Mouse (Mus musculus) cerebellum, adult 11-12 months (tissue): Measurements from ENCODE around the gene Olfr846.

ENCODE experiments used
- DNase-seq: peaks from one replicate; pipeline ENCODE4 v3.0.0; 2022

The Olfr846 gene

GRCm38 (mm10) chr9:19363905-19364304, at the start of gene Olfr846:
TSS of gene Olfr846 (minus strand) at chr9:19364005.
- DNase-seq: no peak

- DNase-seq: no peak
Measured at GRCm38 (mm10) chr9:19378569-19378968, 14.8 kb upstream of the Olfr846 start, which contains the start of gene Olfr847. TSS of gene Olfr847 (minus strand) at chr9:19378669.

- DNase-seq: no peak
Measured at GRCm38 (mm10) chr9:19336157-19336556, 27.6 kb downstream of the Olfr846 start, which contains the start of gene Olfr845. TSS of gene Olfr845 (plus strand) at chr9:19336457.

- no peak for DNase-seq
Measured at GRCm38 (mm10) chr9:19316047-19316446, 47.8 kb downstream of the Olfr846 start, which contains the start of gene Olfr844. TSS of gene Olfr844 (plus strand) at chr9:19316347.
